Mouse (Mus musculus) heart, embryonic 11.5 days (tissue): ENCODE measurements around the gene Ikzf3. TPM values are rescaled to one million over a fixed set of nuclear protein-coding genes. Genes with fewer than 3 reads are reported as not detected.

Experiments
- ATAC-seq: fragments of 200-750 bp; cut with Nextera tagmentation; replicated peaks from 2 replicates; pipeline ENCODE4 v1.8.0; 2017; ENCODE audit warnings: moderate library complexity; ENCODE audit not compliant: insufficient number of reproducible peaks, low FRiP score, low TSS enrichment
- H3K27ac ChIP-seq: fragments of 300-500 bp; sonication (generic); 2 replicates; pipeline ENCODE4 v1.5.1; 2014; ENCODE audit warnings: mild to moderate bottlenecking, low read depth, low read length
- H3K27me3 ChIP-seq: fragments of 300-500 bp; sonication (generic); 2 replicates; pipeline ENCODE4 v1.6.1; 2014; ENCODE audit warnings: mild to moderate bottlenecking, low read length, mixed read lengths; ENCODE audit not compliant: control insufficient read depth, insufficient read depth
- H3K36me3 ChIP-seq: fragments of 300-500 bp; sonication (generic); 2 replicates; pipeline ENCODE4 v1.6.1; 2014; ENCODE audit warnings: mild to moderate bottlenecking, low read length, moderate library complexity, mixed read lengths; ENCODE audit not compliant: control insufficient read depth, insufficient read depth
- H3K4me1 ChIP-seq: fragments of 300-500 bp; sonication (generic); 2 replicates; pipeline ENCODE4 v1.6.1; 2014; ENCODE audit warnings: low read length; ENCODE audit not compliant: control insufficient read depth, insufficient read depth
- H3K4me2 ChIP-seq: fragments of 300-500 bp; sonication (generic); 2 replicates; pipeline ENCODE4 v1.6.1; 2014; ENCODE audit warnings: mild to moderate bottlenecking, moderate library complexity
- H3K4me3 ChIP-seq: fragments of 300-500 bp; sonication (generic); 2 replicates; pipeline ENCODE4 v1.5.1; 2014; ENCODE audit warnings: low read depth, low read length
- H3K9ac ChIP-seq: fragments of 300-500 bp; sonication (generic); 2 replicates; pipeline ENCODE4 v1.6.1; 2014; ENCODE audit warnings: mild to moderate bottlenecking, low read depth, low read length, moderate library complexity
- H3K9me3 ChIP-seq: fragments of 300-500 bp; sonication (generic); replicated peaks from 2 replicates; pipeline ENCODE4 v1.6.1; 2016; ENCODE audit warnings: low read length; ENCODE audit not compliant: control insufficient read depth
- WGBS: fragments of 180-500 bp; shearing (Covaris S2); extraction: QIAGEN DNeasy Blood & Tissue Kit; methylation state at CpG from one replicate; pipeline ENCODE4 v1.1.7; 2014; ENCODE audit not compliant: insufficient replicate concordance; 5-methylcytosine and 5-hydroxymethylcytosine counted together
- polyA plus RNA-seq: library from polyadenylated mRNA; unstranded; fragments of >200 nt; fragmentation: Nextera tagmentation; extraction: Ambion mirVana; gene quantifications from 2 replicates; pipeline ENCODE4 v1.2.1, GENCODE M21; 2014

The Ikzf3 gene
- polyA plus RNA-seq, 1 experiment from 2014 or later = 0.13 TPM

DNA sequence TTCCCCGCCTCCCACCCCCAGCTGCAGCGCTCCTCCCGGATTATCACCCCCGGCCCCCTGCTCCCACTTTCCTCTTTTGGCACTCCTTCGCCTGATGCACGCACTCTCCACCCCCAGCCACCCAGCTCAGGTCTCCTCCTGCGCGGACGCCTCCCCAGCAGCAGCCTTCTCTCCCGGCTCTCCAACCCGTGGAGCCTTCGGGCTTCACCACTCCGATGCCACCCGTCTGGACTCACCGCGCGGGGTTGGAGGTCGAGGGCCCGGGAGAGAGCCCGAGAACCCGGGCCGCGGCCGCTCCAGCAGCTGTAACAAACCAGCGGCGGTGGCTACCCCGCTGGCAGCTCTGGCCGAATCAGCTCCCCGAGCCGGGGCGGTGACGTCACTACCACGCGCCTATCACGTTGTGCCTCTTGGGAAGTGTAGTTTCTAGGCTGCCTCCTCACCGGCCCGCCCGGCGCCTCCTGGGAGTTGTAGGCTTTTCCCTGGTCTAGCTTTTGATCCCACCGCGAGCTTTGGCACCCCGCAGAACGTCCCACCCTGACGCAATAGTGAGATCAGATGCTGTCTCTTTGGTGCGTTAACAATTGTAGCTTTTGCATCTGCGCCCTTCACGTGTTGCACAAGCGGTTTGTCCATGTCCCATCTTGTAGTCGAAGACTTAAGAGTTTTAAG is 41.2 kb upstream of the Ikzf3 start, which contains the start of gene Ormdl3:
TSS of gene Ormdl3 (minus strand) at position 477 of the 672 bp plus-strand sequence.
- peaks cover 60% of the 10 kb centered on the region for H3K4me1 ChIP-seq
- H3K27me3 ChIP-seq = no peaks in the 10 kb centered on the region
- H3K4me3 ChIP-seq = peak within 1 kb of the TSS; percentile 97
- peaks cover 7% of the 10 kb centered on the region for H3K36me3 ChIP-seq
- ATAC-seq = peak; percentile 82
- H3K9me3 ChIP-seq = no peaks in the 10 kb centered on the region
- H3K4me2 ChIP-seq = peak within 1 kb of the TSS; percentile 81
- peak within 1 kb of the TSS; percentile 91 for H3K9ac ChIP-seq
- WGBS = under 1% methylated on average over 49 of the region's 49 CpGs
- H3K27ac ChIP-seq = peak within 1 kb of the TSS; percentile 96

DNA sequence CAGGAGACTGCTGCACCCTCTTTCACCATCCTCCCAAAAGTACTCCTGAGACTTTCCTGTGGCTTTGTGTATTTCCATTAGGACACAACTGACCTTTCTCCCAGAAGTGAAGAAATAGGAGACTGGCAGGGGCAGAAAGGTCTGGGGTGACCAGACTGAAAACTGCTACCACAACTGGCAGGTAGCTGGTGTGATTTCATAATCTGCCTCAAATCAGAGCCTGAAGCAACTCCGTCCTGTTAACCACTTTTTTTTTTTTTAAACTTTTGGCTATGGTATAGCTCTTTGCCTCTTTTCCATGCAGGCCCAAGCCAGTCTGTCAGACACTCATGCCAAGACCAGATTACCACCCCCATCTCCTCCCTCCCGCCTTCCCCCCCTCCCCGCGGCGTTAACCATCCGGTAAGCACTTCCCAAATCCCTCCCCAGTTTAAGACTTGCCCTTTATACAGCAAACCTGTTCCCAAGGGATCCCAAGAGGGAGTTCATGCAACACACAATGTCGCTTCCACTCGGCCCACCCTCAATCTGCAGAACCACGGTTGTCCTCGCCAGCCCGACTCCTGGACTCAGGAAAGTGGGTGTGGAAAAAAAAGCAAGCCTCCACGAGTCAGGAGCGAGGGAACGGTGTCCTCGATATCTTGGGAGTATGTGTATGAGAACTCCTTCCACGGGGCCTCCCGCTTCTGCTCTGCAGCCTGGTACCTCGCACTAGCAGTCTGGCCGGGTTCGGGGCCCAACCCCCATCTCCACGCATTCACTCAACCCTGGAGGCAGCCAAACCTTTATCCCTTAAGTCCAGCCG is 40.5 kb upstream of the Ikzf3 start:
- peak; percentile 8; the same call in 1 of the 2 replicates for ATAC-seq
- peak overlapping the region; percentile 81 for H3K4me2 ChIP-seq
- H3K9me3 ChIP-seq = no peaks in the 10 kb centered on the region
- H3K9ac ChIP-seq = peak overlapping the region; percentile 91
- H3K4me1 ChIP-seq = peaks cover 65% of the 10 kb centered on the region
- WGBS = under 1% methylated on average over 22 of the region's 22 CpGs
- H3K27ac ChIP-seq = peak overlapping the region; percentile 96
- no peaks in the 10 kb centered on the region for H3K27me3 ChIP-seq
- peaks cover 7% of the 10 kb centered on the region for H3K36me3 ChIP-seq
- peak overlapping the region; percentile 97 for H3K4me3 ChIP-seq

DNA sequence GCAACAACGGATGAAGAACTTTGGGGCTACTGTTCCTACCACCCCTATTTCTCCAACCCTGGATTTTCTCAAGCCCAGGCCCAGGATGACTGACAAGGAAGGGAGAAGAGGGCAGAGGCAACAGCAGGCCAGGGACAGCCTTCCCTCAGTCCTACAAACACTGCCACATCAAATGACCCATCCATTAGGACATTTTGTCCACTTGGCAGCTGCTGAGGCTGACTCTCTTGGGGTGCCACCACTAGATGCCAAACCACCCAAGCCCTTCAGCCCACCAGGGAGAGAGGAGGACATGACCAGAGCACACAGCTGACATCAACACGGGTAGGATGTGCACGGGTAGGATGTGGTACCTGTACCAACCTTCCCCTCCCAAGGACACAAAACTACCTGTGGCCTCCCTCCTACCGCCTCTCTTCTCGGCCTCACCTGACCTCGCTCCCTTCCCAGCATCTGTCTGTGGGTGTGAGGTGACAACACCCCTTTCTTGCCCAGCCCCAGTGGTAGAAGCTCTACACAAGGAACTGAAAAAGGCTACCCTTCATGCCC is 38.9 kb upstream of the Ikzf3 start:
- peak overlapping the region; percentile 34 for H3K9ac ChIP-seq
- ATAC-seq = no peak
- 95% methylated on average over 6 of the region's 6 CpGs for WGBS
- H3K27ac ChIP-seq = no peak overlapping the region
- H3K9me3 ChIP-seq = no peaks in the 10 kb centered on the region
- no peaks in the 10 kb centered on the region for H3K27me3 ChIP-seq
- H3K36me3 ChIP-seq = peaks cover 7% of the 10 kb centered on the region
- no peak overlapping the region for H3K4me3 ChIP-seq
- H3K4me1 ChIP-seq = peaks cover 80% of the 10 kb centered on the region
- peak overlapping the region; percentile 81 for H3K4me2 ChIP-seq

DNA sequence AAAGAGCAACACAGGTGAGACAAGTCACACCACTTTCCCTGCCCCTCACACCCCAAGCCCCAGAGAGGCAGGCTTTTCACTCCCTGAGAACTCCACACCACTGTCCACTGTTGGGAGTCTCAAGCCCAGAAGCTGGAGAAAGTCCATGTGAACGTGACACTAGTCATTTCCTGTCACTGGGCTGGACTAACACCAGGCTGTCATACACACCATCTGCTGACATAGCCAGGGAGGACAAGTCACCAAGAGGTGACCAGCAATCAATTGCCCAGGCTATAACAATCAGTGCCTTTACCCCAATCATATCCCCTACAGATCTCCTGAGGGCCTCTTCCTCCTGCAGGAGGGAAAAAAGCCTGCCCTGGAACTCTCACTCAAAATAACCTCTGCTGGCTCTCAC is 38.3 kb upstream of the Ikzf3 start:
- H3K27me3 ChIP-seq = no peaks in the 10 kb centered on the region
- H3K4me1 ChIP-seq = peaks cover 80% of the 10 kb centered on the region
- peak overlapping the region; percentile 34; the same call in 1 of the 2 replicates for H3K9ac ChIP-seq
- H3K4me3 ChIP-seq = 0 out of 2 replicates have a peak overlapping the region, but pooled peaks have one; percentile 3
- no peaks in the 10 kb centered on the region for H3K9me3 ChIP-seq
- peak overlapping the region; percentile 22; the same call in 1 of the 2 replicates for H3K27ac ChIP-seq
- WGBS = 35% methylated on average over 1 of the region's 1 CpGs
- ATAC-seq = no peak
- H3K36me3 ChIP-seq = peaks cover 7% of the 10 kb centered on the region
- H3K4me2 ChIP-seq = peak overlapping the region; percentile 81

DNA sequence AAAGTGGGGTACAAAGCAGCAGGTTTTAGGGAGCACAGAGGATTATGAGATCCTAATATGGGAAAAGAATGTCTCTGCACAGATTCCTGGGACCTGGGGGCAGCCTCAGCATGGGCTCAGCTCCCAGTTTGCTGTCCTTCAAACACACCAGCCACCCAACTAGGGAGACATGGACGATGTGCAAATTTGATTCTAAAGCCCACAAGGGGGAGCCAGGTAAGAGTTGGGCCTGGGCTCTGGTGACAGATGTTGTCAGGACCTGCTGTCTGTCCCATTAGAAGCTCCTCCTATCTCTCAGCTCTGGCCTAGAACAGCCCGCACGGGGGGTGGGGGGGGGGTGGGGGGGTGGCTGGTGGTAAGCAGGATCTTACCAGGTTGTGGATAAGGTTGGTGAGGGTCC is 37.7 kb upstream of the Ikzf3 start:
- H3K27me3 ChIP-seq = no peaks in the 10 kb centered on the region
- H3K4me2 ChIP-seq = peak overlapping the region; percentile 81
- peaks cover 7% of the 10 kb centered on the region for H3K36me3 ChIP-seq
- H3K27ac ChIP-seq = peak overlapping the region; percentile 89
- peaks cover 74% of the 10 kb centered on the region for H3K4me1 ChIP-seq
- H3K4me3 ChIP-seq = no peak overlapping the region
- peak overlapping the region; percentile 49 for H3K9ac ChIP-seq
- no peak for ATAC-seq
- 26% methylated on average over 3 of the region's 3 CpGs for WGBS
- H3K9me3 ChIP-seq = no peaks in the 10 kb centered on the region

DNA sequence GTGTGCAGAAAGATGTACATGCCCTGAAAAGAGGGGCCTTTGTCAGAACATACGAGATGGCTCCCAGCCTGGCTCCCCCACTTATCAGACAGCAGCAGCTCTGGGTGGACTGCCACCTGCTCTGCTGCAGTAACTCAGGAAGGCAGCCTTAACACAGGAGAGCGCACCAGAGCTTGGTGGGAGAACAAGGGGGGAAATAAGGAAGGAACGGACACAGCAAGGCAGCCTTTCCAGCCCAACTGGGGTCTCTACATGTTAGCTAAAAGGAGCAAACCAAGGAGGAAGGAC is 37.4 kb upstream of the Ikzf3 start:
- H3K4me3 ChIP-seq = no peak overlapping the region
- peak overlapping the region; percentile 89 for H3K27ac ChIP-seq

DNA sequence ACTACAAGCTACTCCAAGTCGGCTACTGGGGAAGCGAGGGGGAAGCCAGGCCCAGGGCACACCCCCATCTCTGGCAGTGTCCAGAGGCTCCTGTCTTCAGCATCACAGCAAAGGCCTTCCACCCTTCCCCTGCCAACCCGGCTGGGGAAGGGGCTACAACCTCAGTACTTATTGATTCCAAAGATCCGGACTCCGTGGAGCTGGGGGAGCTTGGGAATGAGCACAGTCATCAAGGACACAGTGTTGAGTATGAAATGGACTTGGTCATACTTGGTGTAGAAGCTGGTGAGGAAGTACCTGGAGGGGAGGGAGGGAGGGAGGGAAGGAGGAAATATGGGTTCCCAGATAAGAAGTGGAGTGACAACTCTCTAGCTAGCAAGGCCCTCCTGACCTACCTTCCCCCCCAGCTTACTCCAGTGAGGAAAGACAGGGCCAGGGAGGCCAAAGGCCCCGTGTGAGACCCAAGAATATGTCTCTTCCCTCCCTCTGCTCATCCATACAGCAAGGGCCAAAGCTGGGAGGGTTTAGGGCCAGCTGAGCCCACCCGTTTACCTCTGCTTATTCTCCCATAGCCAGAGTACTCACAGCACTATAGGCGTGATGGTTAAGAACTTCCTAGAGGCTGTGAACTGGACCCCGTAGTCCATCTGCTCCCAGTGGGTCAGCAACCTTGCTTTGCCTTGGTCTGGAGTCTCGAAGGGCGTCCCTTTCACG is 36.9 kb upstream of the Ikzf3 start:
- peak overlapping the region; percentile 89 for H3K27ac ChIP-seq
- peaks cover 7% of the 10 kb centered on the region for H3K36me3 ChIP-seq
- no peaks in the 10 kb centered on the region for H3K27me3 ChIP-seq
- no peaks in the 10 kb centered on the region for H3K9me3 ChIP-seq
- H3K4me2 ChIP-seq = peak overlapping the region; percentile 47
- WGBS = 68% methylated on average over 12 of the region's 12 CpGs
- H3K4me3 ChIP-seq = peak overlapping the region; percentile 18; the same call in 1 of the 2 replicates
- ATAC-seq = 0 out of 2 replicates have a peak, but pooled peaks have one; percentile 35
- peak overlapping the region; percentile 49; the same call in 1 of the 2 replicates for H3K9ac ChIP-seq
- H3K4me1 ChIP-seq = peaks cover 66% of the 10 kb centered on the region

More for the DNA sequence above, 37.4 kb upstream of the Ikzf3 start:
- 76% methylated on average over 3 of the region's 3 CpGs for WGBS
- H3K36me3 ChIP-seq = peaks cover 7% of the 10 kb centered on the region
- H3K9ac ChIP-seq = peak overlapping the region; percentile 49
- peak overlapping the region; percentile 47 for H3K4me2 ChIP-seq
- no peaks in the 10 kb centered on the region for H3K27me3 ChIP-seq
- H3K9me3 ChIP-seq = no peaks in the 10 kb centered on the region
- ATAC-seq = peak; percentile 56; the same call in 1 of the 2 replicates
- peaks cover 71% of the 10 kb centered on the region for H3K4me1 ChIP-seq

DNA sequence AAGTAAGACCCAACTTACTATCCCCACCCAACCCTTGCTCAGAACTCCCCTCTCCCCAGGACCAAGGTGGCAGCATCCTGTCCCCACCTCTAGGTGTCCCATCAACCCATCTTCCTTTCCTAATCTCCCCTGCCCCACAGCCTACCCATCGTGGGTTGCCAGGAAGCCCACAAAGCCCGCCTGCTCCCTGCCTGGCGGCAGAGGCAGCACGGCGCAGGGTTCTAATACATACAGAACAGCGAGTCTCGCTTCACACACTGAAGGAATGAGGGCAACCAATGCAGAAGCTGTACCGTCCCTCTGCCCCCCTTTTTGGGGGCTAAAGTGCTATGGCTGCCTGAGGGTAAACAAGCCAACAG is 36.2 kb upstream of the Ikzf3 start:
- 63% methylated on average over 8 of the region's 8 CpGs for WGBS

More for the DNA sequence above, 36.2 kb upstream of the Ikzf3 start:
- Histone ChIP-seq H3K9me3 (no peaks in the 10 kb centered on the region), H3K4me2 (peak overlapping the region; percentile 47), H3K4me3 (peak overlapping the region; percentile 18), H3K27ac (peak overlapping the region; percentile 89), H3K9ac (peak overlapping the region; percentile 28; the same call in 1 of the 2 replicates), H3K4me1 (peaks cover 62% of the 10 kb centered on the region), H3K27me3 (no peaks in the 10 kb centered on the region), H3K36me3 (peaks cover 7% of the 10 kb centered on the region)
- ATAC-seq = no peak
